Mouse (Mus musculus) adrenal gland (tissue): Measurements from ENCODE around the gene Suz12.
"Not testable (repeated sequence)": the region's sequence is repeated elsewhere in the genome, so short reads cannot be mapped to it uniquely, and the experiment has no call there.

Experiments
- intact Hi-C: fragments of 180-260 bp; cut with DNase I; formaldehyde crosslinking; loops from one replicate; pipeline ENCODE4 v1.15.1; 2025
- long read RNA-seq, 2 experiments: library from polyadenylated mRNA; unstranded; transcript quantifications; one replicate each; pipeline ENCODE4 v2.0.0; 2020; ENCODE audit warnings: borderline replicate concordance in 1 of 2; ENCODE audit not compliant: insufficient replicate concordance in 1 of 2

Suz12 gene
- long read RNA-seq, experiment 1, partial matches to known transcripts: 1 of 3 reads
- long read RNA-seq, experiment 1, other reads (novel, unspliced or antisense): 2 of 3 reads
- long read RNA-seq, experiment 2, partial matches to known transcripts: 3 of 7 reads
- long read RNA-seq, experiment 2, other reads (novel, unspliced or antisense): 4 of 7 reads

DNA sequence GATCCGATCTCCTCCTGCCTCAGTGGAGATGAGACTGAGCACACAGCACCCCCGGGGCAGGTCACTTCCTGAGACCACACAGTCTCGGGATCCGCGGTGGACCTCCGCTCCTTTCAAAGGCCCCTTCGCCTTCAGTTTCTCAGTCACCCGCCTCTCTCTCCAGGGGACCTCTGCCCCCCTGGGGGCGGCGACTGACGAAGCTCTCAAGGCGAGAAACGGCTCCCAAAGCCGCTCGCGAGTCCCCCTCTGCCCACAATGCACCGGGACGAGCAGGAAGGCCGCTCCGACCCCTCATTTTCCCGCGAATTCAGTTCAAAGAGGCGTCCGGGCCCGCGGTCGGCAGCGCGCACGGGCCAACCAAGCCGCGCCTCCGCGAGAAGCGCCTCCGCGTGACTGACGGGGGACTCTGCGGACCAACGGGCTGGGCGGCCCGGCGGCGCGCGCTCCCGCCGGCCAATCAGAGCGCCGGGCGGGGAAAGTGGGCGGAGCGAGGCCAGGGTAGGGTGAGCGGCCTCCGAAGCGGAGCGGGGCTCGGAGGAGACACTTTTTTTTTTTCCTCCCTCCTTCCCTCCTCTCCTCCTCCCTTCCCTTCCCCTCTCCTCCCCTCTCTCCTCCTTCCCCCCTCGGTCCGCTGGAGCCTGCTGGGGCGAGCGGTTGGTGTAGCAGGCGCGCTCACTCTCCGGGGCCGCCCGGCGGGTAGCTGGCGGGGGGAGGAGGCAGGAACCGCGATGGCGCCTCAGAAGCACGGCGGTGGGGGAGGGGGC, at the start of gene Suz12:
Suz12 (plus strand) TSS at position 515 of the 764 bp plus-strand sequence.
- intact Hi-C loops: no loop called here

- intact Hi-C loops: no loop called here
Observed at GRCm38 (mm10) chr11:79943136-79943535, 49.8 kb upstream of the Suz12 start.

GRCm38 (mm10) chr11:79943601-79944000, 49.3 kb upstream of the Suz12 start:
- intact Hi-C loops: no loop called here

DNA sequence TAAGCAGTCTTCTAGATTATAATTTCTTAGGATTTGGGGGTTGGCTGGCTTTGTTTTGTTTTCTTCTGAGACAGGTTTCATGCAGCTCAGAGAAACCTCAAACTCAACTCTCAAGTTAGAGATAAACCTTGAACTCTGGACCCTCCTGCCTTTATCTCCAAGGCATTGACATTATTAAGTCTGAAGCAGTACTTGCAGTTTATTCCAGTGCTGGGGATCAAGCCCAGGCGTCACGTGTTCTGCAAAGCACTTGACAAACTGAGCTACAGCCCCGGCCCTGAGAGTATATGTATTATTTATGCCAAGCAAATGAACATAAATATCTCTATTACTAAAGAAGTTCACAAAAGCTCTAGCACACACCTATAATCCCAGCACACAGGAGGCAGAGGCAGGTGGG, 45.6 kb upstream of the Suz12 start:
- intact Hi-C loops: no loop called here

- intact Hi-C loops: no loop called here
Observed at GRCm38 (mm10) chr11:79961346-79962124, 31.4 kb upstream of the Suz12 start.

DNA sequence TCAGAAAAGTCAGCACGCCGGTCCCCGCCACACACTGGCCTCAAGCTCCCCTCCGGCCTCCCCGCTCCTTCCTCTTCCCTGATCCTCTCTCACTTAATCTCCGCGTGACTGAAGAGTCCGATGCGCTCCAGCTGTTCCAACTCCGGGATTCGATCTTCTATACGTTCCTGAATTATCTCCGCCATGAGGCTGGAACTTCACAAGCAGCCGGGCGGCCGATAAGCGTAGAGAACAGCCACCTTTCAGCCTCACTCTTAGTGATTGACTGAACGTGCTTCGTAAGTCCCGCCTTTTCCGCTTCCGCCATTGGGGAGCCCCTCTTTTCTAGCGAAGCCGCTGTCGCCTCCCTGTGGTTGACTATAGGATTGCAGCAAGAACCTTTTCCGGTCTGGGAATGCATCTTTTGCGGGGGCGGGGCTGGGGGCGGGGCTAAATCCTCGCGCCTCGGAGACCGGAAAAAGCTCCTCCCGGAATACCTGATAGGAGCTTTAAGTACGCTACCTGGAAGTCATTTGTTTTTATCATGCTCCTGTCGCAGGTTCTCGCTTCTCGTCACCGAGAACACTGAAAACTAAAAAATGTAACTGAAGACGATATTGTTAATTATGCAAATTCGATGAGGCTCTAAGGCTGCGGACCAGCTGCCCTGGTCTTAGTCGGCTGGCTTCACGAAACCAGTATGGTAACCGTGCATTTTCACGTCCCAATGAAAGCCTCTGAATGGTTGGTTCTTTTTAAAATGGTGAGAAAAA, 30.6 kb upstream of the Suz12 start, which contains the start of gene Utp6:
Utp6 (minus strand) TSS at position 266 of the 752 bp plus-strand sequence.
- intact Hi-C loops: no loop called here

DNA sequence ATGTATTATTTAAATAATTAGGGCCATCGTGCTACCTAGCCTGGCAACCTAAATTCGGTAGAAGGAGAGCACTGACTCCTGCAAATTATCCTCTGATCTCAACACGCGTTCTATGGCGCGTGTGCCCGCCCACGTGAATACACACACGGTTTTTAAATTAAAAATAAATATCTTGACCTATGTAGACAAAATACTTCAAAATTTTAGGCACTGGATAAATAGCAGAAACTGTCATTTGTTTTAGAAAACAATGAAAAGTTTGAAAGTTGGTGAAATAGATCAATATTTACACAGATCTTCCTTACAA, 30.1 kb upstream of the Suz12 start:
- intact Hi-C loops: no loop called here

GRCm38 (mm10) chr11:79963212-79963974, 29.5 kb upstream of the Suz12 start:
- intact Hi-C loops: no loop called here

DNA sequence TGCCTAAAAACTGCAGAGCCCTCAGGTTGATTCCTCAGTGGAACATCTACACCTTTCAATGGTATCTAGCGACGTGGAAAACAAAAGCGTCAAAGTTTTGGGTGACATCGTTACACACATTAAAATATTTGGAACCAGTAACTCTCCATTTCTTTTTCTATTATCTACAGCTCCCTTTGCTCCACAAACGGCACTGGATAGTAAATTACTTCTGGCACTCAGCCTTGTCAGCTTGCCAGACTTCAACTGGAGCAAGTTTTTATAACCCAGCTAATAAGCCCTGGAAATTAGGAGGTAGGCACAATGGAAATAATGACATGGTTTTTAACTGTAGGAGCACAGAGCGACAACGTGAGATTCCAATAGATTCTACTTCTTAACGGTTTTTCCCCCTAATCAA, 27.0 kb upstream of the Suz12 start:
- intact Hi-C loops: no loop called here

GRCm38 (mm10) chr11:79967752-79968151, 25.2 kb upstream of the Suz12 start:
- intact Hi-C loops: no loop called here

- intact Hi-C loops: no loop called here
Observed at GRCm38 (mm10) chr11:79973133-79973532, 19.8 kb upstream of the Suz12 start.

DNA sequence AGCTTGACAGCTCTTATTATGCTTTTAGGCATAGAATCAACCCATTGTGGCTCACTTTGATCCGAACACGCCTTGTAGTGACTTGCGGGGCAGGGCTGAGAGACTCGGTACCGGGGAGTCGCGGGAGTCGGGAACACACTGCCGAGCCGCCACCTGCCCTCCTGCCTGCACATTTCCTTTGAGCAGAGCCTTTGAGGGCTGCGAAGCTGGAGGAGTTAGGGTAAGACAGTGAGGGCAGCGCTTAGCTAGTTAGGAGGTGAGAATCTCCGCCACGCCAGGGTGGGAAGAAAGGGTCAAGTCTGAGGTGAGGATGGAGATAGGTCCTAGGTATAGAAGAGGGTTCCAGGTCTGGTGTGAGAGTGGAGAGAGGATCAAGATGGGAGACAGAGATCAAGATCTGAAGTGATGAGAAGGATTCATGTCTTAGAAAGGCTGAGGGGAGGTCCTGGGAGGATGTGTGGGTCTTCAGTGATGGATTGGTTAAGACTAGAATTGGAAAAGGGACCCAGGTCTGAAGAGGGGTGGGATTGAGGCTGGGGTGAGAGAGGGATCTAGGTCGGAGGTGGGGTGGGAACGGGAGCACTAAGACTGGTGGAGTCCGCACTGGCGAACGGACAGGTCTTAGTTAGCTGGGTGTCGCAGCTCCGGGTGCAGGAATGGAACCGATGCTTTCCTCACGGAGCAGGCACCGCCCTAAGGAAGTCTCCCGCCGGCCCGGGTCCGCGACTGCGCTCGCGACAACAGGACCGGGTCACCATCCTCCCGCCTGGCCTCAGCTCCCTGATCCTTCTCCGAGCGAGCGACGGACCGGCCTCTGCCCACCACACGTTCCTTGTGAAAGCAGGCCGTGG, 19.1 kb upstream of the Suz12 start:
- intact Hi-C loops: no loop called here

- intact Hi-C loops: no loop called here
Observed at GRCm38 (mm10) chr11:79975377-79975776, 17.5 kb upstream of the Suz12 start.

DNA sequence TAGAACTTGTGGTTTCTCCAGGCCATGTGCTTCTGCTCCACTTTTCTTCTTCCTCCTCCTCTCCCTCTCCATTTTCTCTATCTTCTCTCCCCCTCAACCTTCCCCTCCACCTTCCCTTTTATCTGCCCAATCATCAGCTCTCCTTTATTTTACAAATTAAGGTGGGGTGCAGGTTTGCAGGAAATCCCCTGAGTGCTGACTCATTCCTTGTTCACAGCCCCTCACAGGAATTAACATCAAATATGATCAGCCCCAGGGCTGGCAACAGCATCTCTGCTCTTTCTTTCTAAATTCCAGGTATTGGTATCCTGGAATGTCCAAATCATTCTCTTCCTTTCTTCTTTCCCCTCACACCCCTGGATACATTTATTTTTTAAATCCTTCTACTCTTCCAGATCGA, 16.7 kb upstream of the Suz12 start:
- intact Hi-C loops: no loop called here

- intact Hi-C loops: not testable (repeated sequence)
Observed at GRCm38 (mm10) chr11:79976645-79977044, 16.3 kb upstream of the Suz12 start.

- intact Hi-C loops: not testable (repeated sequence)
Observed at GRCm38 (mm10) chr11:79977061-79977460, 15.8 kb upstream of the Suz12 start.

- intact Hi-C loops: not testable (repeated sequence)
Observed at GRCm38 (mm10) chr11:79977747-79978146, 15.2 kb upstream of the Suz12 start.

GRCm38 (mm10) chr11:79986886-79987285, 6.0 kb upstream of the Suz12 start:
- intact Hi-C loops: no loop called here

GRCm38 (mm10) chr11:79987896-79988295, 5.0 kb upstream of the Suz12 start:
- intact Hi-C loops: no loop called here

DNA sequence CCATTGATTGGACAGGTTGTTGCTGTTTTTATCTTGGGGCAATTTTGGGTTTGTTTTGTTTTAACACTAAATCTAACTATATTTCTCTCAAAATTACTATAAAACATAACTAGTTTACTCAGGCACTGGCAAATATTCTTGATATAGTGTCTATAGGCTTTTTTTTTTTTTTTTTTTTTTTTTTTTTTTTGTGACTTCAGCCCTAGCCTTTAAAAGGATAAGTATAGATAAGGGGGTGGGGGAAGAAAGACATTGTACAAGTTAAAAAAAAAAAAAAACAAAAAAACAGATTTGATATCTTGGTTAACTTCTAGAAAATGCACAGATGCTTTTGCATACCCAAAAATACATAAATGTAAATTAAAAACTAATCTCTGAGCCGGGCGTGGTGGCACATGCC, 2.8 kb upstream of the Suz12 start:
- intact Hi-C loops: no loop called here
